In genomic region chr4:142154246-142154645, GRCm38 (mm10) we compare ENCODE assay signal across 12 mouse cellular contexts.
DNase-seq lines count a peak whose midpoint lies in the region; ATAC-seq and TF ChIP-seq lines count a peak whose summit lies in the region.
"Had no signal": no experiment of that assay in that cellular context is flagged by ENCODE, and none has a peak within 500 bp of the region (broad histone marks: within the 10 kb centered on the region; RNA-seq: fewer than 3 reads in every experiment).

No protein-coding gene starts in this region.

- no peak overlapping the region for H3K4me2 ChIP-seq in hindbrain, postnatal 0 days (ENCODE audit: low read depth, low read length)
- no peak overlapping the region for H3K4me2 ChIP-seq in neural tube, embryonic 12.5 days (replicated peaks)
- H3K4me2 ChIP-seq: forebrain, embryonic 12.5 days; limb, embryonic 12.5 days; liver, embryonic 12.5 days; lung, embryonic 14.5 days had no signal

- H3K27ac ChIP-seq in hindbrain, embryonic 10.5 days: peak overlapping the region; percentile 17; the same call in 1 of the 2 replicates
- H3K27ac ChIP-seq in hindbrain, postnatal 0 days: no peak overlapping the region
- no peak overlapping the region for H3K27ac ChIP-seq in neural tube, embryonic 12.5 days
- H3K27ac ChIP-seq: forebrain, embryonic 12.5 days; limb, embryonic 12.5 days; liver, embryonic 12.5 days had no signal

- H3K36me3 ChIP-seq in hindbrain, embryonic 10.5 days: peaks cover 39% of the 10 kb centered on the region
- H3K36me3 ChIP-seq in hindbrain, postnatal 0 days (ENCODE audit: insufficient read depth, low read length): peaks cover 9% of the 10 kb centered on the region
- H3K36me3 ChIP-seq in neural tube, embryonic 12.5 days: 0 out of 2 replicates have a peak, but pooled peaks cover 5% of the 10 kb centered on the region
- H3K36me3 ChIP-seq: liver, embryonic 12.5 days had no signal

- no peak for TF ChIP-seq CTCF in hindbrain, postnatal 0 days (IDR thresholded peaks at IDR 0.05; ENCODE audit: low read depth)

- H3K4me1 ChIP-seq in hindbrain, embryonic 10.5 days (replicated peaks): peaks cover 20% of the 10 kb centered on the region
- H3K4me1 ChIP-seq in hindbrain, postnatal 0 days (ENCODE audit: insufficient read depth, low read length): no peaks in the 10 kb centered on the region
- peaks cover 5% of the 10 kb centered on the region; the same call in 1 of the 2 replicates for H3K4me1 ChIP-seq in neural tube, embryonic 12.5 days
- H3K4me1 ChIP-seq: liver, embryonic 12.5 days had no signal

- ATAC-seq in hindbrain, postnatal 0 days: no peak
- 0 out of 2 replicates have a peak, but pooled peaks have one; percentile 14 for ATAC-seq in neural tube, embryonic 12.5 days (ENCODE audit: low FRiP score, low read depth)
- ATAC-seq: inflammation-experienced regulatory T-cells, adult 6 months had no signal

- DNase-seq in hindbrain, embryonic 10.5 days (ENCODE audit: low spot score): no peak
- no peak for DNase-seq in hindbrain, postnatal 0 days (ENCODE audit: low spot score)
- no peak for DNase-seq in neural tube, embryonic 10.5 days (ENCODE audit: extremely low spot score, low spot score)
- DNase-seq in adrenal gland, postnatal 14 days: peak; percentile 58
- no peak for DNase-seq in frontal cortex, adult 2 months (ENCODE audit: extremely low spot score in 1 of 2, low spot score in 1 of 2)
- DNase-seq in urinary bladder, adult 2 months (ENCODE audit: low spot score): no peak

- WGBS in hindbrain, embryonic 10.5 days: 65% methylated on average over 11 of the region's 11 CpGs
- WGBS in hindbrain, postnatal 0 days: 73% methylated on average over 11 of the region's 11 CpGs
- 74% methylated on average over 11 of the region's 11 CpGs for WGBS in neural tube, embryonic 12.5 days

- no peaks in the 10 kb centered on the region for H3K27me3 ChIP-seq in hindbrain, embryonic 10.5 days (ENCODE audit: insufficient read depth, poor library complexity, severe bottlenecking)
- H3K27me3 ChIP-seq in hindbrain, postnatal 0 days (ENCODE audit: insufficient read depth, low read length): no peaks in the 10 kb centered on the region
- no peaks in the 10 kb centered on the region for H3K27me3 ChIP-seq in neural tube, embryonic 12.5 days (replicated peaks)
- H3K27me3 ChIP-seq: forebrain, embryonic 12.5 days; limb, embryonic 12.5 days; liver, embryonic 12.5 days had no signal

- H3K9me3 ChIP-seq in hindbrain, embryonic 10.5 days: no peaks in the 10 kb centered on the region
- H3K9me3 ChIP-seq in hindbrain, postnatal 0 days (ENCODE audit: low read length): no peaks in the 10 kb centered on the region
- no peaks in the 10 kb centered on the region for H3K9me3 ChIP-seq in neural tube, embryonic 12.5 days
- H3K9me3 ChIP-seq: forebrain, embryonic 12.5 days; limb, embryonic 12.5 days; liver, embryonic 12.5 days had no signal

- no peak overlapping the region for H3K9ac ChIP-seq in hindbrain, postnatal 0 days (replicated peaks; ENCODE audit: low read length)
- H3K9ac ChIP-seq in neural tube, embryonic 12.5 days: no peak overlapping the region
- H3K9ac ChIP-seq: forebrain, embryonic 12.5 days; limb, embryonic 12.5 days; liver, embryonic 12.5 days; lung, embryonic 14.5 days had no signal

- H3K4me3 ChIP-seq in hindbrain, embryonic 10.5 days: no peak overlapping the region
- H3K4me3 ChIP-seq in hindbrain, postnatal 0 days (ENCODE audit: low read length): no peak overlapping the region
- H3K4me3 ChIP-seq in neural tube, embryonic 12.5 days: no peak overlapping the region
- H3K4me3 ChIP-seq: forebrain, embryonic 12.5 days; limb, embryonic 12.5 days; liver, embryonic 12.5 days had no signal
